Mouse (Mus musculus): Measurements from ENCODE around the gene Olfr520.

GRCm38 (mm10) chr7:99716536-99716935 is 13.5 kb upstream of the Olfr520 start:
- TF ChIP-seq CTCF (IDR thresholded peaks at IDR 0.05; ENCODE audit: extremely low read depth, insufficient read length, insufficient replicate concordance, low read depth, low read length) = no peak
- no peak for TF ChIP-seq POLR2A (IDR thresholded peaks at IDR 0.05; ENCODE audit: low read depth, low read length)

Data from small intestine, adult 2 months (tissue).